Mouse (Mus musculus): ENCODE measurements around the gene Sctr. TPM values are rescaled to one million over a fixed set of nuclear protein-coding genes. Genes with fewer than 3 reads are reported as not detected.

Gene Sctr
- total RNA-seq, 2 experiments from 2014 or later: 0.81 to 1.0 TPM

- no peak for DNase-seq (ENCODE audit: low spot score in 2 of 2)
These were observed 59.9 kb downstream of the Sctr start for GRCm38 (mm10) chr1:120066625-120067024.

GRCm38 (mm10) chr1:120069120-120069519 lies 62.4 kb downstream of the Sctr start:
- DNase-seq (ENCODE audit: low spot score in 2 of 2): no peak

DNA sequence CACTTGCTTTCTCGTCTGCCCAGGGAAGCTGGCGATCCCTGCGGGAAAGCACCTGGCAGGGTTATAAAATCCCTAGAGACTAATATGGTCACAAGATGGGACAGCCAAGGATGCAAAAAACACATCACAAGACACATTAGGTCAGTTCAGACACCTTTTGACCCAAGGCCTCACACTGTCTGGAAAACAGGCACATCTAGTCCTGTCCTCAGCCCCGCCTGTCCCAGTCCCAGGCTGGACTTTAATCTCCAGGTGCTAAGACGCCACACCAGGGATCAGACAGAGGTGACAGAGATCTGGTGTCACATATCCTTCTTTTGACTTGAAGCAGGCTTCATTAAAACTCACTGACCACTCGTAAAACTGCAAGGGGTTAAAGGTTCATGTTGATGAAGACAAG lies 63.5 kb downstream of the Sctr start:
- no peak for DNase-seq (ENCODE audit: low spot score in 2 of 2)

DNA sequence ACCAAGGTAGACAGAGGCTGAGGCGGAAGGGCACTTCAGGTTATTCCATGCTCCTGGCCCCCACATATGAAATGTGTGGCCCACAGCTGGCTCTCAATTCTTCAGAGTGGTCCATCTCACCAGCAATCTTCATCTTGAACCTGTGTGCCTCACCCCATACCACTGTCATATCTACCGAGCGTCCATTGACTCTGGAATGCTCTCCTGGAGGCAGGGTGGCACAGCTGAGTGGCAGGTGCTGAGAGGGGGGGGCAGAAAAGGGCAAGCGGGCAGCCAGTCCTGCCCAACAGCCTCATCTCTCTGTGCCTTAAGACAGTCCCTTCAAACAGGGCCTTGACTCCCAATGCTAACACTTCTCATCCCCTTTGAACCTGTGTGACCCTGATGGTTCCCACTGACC lies 64.4 kb downstream of the Sctr start:
- DNase-seq (ENCODE audit: low spot score in 2 of 2): no peak

DNA sequence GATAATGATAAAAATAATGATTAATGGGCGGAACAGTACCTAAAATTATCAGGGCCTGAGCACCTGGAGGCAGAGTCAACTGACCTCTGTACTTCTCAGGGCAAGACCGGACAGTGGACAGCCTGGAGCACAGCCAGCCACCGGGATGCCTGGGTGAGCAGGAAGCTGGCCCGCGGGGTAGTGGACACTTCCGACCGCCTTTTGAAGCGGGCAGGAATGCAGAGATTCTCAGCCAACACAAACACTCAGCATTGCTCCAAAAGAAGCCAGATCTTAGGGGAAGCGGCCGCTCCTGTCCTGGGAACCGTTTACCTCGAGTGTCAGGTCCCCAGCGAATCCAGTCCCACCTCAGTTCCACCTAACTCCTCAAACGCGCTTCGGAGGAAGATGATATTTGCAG lies 66.2 kb downstream of the Sctr start:
- no peak for DNase-seq (ENCODE audit: low spot score in 2 of 2)

GRCm38 (mm10) chr1:120073519-120074306 lies 67.0 kb downstream of the Sctr start, which contains the start of gene Tmem37:
Gene Tmem37 (minus strand): TSS chr1:120074074.
- peak in 1 of 2 experiments; percentile 25 for DNase-seq (ENCODE audit: low spot score in 2 of 2)

DNA sequence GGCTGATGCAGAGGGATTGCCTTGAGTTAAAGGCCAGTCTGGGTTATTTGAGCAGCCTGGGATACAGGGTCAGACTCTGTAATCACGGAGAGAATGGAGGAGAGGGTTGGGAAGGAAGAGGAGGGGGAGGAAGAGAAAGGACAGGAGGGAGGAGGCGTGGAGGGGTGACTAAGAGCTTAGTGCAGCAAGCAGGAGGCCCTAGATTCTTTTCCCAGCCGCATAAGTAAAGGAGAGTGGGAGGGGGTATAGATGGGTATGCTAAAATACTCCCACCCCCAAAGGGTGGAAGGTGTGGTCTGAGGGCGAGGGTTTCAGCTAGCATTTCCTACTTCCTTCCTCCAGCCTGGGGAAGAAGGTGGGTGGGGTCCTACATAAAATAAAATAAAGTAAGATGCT lies 67.6 kb downstream of the Sctr start:
- no peak for DNase-seq (ENCODE audit: low spot score in 2 of 2)

DNA sequence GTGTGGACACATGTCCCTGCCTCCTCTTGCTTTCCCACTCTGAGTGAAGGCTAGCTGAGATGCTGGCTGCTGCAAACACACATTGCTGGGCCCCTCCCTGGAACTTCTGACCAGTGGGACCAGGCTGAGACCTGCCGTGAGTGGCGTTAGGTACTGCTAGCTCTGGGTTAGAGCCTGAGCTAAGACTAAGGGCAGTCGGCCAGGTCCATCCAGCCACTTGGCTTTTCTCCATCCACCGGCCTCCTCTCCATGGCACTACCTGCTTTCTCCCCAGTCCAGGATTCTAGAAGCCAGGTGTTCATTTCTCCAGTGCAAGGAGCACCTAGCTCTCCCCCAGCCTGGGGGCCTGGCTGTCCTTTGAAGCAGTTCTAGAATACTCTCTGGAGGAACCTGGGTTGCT lies 68.2 kb downstream of the Sctr start:
- no peak for DNase-seq (ENCODE audit: low spot score in 2 of 2)

GRCm38 (mm10) chr1:120075507-120075906 lies 68.8 kb downstream of the Sctr start:
- no peak for DNase-seq (ENCODE audit: low spot score in 2 of 2)

DNA sequence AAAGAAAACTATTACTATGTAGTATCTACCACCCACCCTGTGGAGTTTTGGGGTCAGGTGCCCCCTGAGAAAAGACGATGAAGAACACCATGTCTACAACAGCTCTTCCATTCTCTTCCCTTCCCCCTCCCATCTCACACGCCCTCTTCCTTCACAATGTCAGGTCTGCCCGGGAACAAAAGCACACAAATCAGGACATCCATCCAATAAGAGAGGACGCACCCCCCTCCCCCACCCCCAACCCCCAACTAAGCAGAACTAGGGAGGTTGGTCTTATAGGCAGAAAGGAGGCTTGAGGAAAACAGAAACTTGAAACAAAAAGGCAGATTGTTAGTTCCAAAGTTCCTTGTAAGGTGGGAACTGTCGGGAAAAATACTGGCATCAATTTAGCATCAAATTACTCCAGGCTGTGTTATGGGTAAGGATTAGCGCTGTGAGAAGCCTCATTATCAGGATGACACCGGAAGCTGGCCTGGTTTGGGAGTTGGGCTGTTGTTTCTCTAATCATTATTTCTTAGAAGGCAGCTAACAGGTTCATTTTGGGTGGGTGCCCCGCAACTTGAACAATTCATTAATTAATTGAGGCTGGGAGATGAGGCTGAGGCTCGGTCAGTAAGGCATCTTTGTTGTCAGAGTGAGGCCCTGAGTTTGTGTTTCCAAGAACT lies 71.2 kb downstream of the Sctr start:
- no peak for DNase-seq (ENCODE audit: low spot score in 2 of 2)

DNA sequence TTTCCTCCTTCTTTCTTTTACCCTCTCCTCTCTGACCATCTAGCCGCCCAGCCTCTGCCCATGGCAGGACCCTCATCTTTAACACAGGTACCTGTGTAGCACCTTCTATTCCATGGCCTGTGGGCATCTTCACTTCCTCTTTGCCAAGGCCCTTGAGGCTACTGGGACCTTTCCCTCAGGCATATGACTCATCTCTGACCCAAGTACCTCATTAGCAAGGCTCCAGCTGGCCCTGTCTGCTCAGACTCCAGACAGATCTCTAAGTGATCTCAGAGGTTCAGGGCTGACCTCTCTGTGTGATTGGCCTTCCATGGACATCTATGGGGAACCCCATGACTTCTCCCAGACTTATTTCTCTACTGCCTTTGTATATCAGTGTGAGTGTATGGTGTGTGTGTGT lies 73.9 kb downstream of the Sctr start:
- no peak for DNase-seq (ENCODE audit: low spot score in 2 of 2)

DNA sequence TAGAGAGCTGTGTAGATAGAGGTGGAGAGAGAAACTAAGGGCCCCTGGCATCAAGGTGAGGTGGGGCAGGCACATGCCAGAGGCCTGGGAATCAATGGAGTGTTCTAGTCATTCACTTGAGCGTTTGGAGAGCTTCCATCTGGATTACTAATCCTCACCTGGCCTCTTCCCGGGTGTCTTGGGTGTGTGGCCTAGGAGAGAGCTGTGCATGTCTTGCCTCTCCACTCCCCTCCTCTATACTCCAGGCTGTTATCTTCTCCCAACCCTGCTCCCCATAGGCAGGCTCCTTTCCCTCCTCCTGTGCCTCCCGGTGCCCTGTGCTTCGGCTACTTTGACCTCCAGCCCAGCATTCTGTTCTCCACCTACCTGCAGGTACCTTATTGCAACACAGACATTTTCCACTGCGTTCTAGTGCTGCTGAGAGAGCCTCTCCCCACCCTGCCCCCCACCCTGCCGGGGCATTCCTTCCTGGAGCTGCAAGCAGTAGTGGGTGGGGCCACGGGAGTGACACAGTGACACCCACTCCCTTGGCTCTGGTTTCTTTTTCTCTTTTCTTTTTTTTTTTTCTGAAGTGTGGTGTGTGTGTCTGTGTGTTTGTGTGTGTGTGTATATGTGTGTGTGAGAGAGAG lies 76.4 kb downstream of the Sctr start:
- DNase-seq (ENCODE audit: low spot score in 2 of 2): no peak

- DNase-seq (ENCODE audit: low spot score in 2 of 2): no peak
These were observed 77.3 kb downstream of the Sctr start for GRCm38 (mm10) chr1:120083921-120084517.

GRCm38 (mm10) chr1:120085696-120086095 lies 79.0 kb downstream of the Sctr start:
- no peak for DNase-seq (ENCODE audit: low spot score in 2 of 2)

GRCm38 (mm10) chr1:120086644-120087043 lies 80.0 kb downstream of the Sctr start:
- DNase-seq (ENCODE audit: low spot score in 2 of 2): no peak

GRCm38 (mm10) chr1:120089180-120089579 lies 82.5 kb downstream of the Sctr start:
- DNase-seq (ENCODE audit: low spot score in 2 of 2): no peak

DNA sequence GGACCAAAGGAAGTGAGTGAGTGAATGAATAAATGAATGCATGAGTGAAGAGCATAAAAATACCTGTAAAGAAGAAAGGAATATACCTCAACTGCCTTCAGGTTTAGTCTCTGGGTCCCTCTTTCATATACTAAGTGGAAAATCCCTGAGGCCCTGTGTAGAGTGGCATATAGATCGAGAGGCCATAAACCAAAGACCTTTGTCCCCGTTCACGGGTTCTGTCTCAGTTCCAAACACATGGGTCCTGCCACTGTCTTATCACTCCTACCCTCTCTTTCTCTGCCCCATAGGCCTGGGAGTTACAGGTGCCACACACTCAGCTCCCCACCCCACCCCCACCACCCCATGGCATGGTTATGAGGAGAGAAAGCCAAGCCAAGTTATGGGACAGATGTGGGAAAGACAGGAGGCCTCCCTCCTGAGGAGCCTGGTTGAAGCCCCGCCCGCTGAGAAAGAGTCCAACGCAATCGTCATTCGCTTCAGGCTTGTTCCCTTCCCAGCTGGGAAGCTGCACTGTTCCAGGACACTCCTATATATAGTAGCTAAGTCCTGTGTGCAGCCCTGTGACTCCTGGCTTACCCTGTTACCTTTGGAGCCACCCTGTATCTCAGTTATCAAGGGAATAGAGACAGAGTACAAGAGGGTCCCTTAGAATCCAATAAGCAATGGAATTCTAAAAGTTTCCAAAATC lies 84.3 kb downstream of the Sctr start:
- DNase-seq (ENCODE audit: low spot score in 2 of 2): no peak

- peak; percentile 81 to 93 for DNase-seq (ENCODE audit: low spot score in 2 of 2)
These were observed 86.9 kb downstream of the Sctr start for GRCm38 (mm10) chr1:120093482-120094134.

DNA sequence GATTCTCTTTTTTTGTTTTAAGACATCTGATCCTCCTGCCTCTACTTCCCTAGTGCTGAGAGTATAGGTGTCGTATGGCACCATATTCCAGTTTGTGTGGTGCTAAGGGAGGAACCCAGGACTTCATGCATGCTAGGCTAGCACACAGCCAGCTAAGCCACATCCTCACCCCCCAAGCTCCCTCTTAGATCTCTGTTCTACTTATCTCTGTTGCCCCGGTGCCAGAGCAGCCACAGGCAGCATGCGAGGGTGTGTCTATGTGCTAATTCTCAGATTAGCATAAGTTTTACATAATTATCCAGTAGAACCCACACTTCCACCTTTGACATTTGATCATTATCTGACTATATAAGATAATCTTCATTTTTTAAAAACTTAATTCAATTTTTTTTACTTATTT lies 88.2 kb downstream of the Sctr start:
- DNase-seq (ENCODE audit: low spot score in 2 of 2): no peak

DNA sequence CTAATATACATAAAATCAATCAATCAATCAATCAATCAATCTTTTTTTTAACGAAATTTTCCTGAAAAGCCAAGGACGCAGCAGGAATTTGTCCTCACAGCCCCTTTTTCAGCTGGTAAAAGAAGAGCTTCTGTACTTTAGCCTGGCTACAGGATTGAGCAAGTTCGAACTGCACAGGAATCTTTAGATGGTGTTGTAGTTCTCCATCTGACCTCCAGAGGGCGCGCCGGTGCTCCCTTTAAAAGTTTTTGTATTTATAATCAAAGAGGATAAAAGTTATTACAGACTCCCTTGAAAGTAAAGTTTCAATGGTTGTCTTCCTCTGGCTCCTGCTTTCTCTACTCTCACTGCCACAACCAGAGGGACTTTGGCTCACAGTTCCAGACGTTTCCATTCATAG lies 91.6 kb downstream of the Sctr start:
- DNase-seq (ENCODE audit: low spot score in 2 of 2): peak; percentile 38 to 86

DNA sequence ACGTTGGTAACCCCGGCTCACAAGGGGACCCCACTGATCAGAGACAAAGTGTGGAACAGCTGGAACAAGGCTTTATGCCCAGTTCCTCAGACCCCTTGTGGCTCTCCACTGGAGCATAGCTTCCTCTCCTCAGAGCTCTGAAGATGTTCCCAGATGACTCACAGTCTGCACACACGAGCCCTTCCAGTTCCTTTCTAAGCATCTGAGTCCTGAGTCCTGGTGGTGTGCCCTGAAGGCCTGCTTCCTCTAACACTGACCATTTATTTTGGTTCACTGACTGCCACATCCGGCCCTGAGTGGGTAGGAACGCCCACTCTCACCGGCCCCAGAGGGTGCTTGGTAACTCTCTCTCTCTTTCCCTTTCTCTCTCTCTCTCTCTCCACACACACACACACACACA lies 92.8 kb downstream of the Sctr start:
- no peak for DNase-seq (ENCODE audit: low spot score in 2 of 2)

Data from layer of hippocampus, adult 18-20 months (tissue).